ENCODE assay signal across 29 mouse cellular contexts in genomic region chr8:107251481-107252104, GRCm38 (mm10). TPM values are rescaled to one million over a fixed set of nuclear protein-coding genes. Genes with fewer than 3 reads are reported as not detected.
A peak's percentile ranks its signal among the peaks of the same experiment; 100 is the strongest.
DNase-seq lines count a peak whose midpoint lies in the region; ATAC-seq and TF ChIP-seq lines count a peak whose summit lies in the region.
"Had no signal": no experiment of that assay in that cellular context is flagged by ENCODE, and none has a peak within 500 bp of the region (broad histone marks: within the 10 kb centered on the region; RNA-seq: fewer than 3 reads in every experiment).

No protein-coding gene starts in this region.

- H3K9me3 ChIP-seq in heart, embryonic 15.5 days (replicated peaks), result no peaks in the 10 kb centered on the region
- no peaks in the 10 kb centered on the region for H3K9me3 ChIP-seq in kidney, embryonic 15.5 days (replicated peaks)
- no peaks in the 10 kb centered on the region for H3K9me3 ChIP-seq in midbrain, embryonic 11.5 days (ENCODE audit: control insufficient read depth, low read length)
- H3K9me3 ChIP-seq: embryonic facial prominence, embryonic 13.5 days; forebrain, embryonic 10.5 days; forebrain, embryonic 15.5 days; heart, embryonic 10.5 days; hindbrain, embryonic 12.5 days; megakaryocyte, embryonic 14.5 days; midbrain, embryonic 13.5 days; neural tube, embryonic 13.5 days had no signal

- peaks cover 20% of the 10 kb centered on the region for H3K4me1 ChIP-seq in heart, embryonic 15.5 days (replicated peaks)
- peaks cover 1% of the 10 kb centered on the region for H3K4me1 ChIP-seq in heart, adult 2 months (ENCODE audit: control insufficient read depth, insufficient read depth, low read length)
- peaks cover 32% of the 10 kb centered on the region for H3K4me1 ChIP-seq in kidney, embryonic 15.5 days
- no peaks in the 10 kb centered on the region for H3K4me1 ChIP-seq in midbrain, embryonic 11.5 days (ENCODE audit: control insufficient read depth, insufficient read depth, low read length)
- H3K4me1 ChIP-seq: forebrain, embryonic 10.5 days; hindbrain, embryonic 12.5 days; midbrain, embryonic 13.5 days; neural tube, embryonic 13.5 days had no signal

- no peak for DNase-seq in heart, adult 2 months
- no peak for DNase-seq in kidney, adult 8-10 months
- DNase-seq in kidney, postnatal 4 days, result peak; percentile 29 to 47
- no peak for DNase-seq in kidney, postnatal 25 days
- DNase-seq in NIH3T3 (ENCODE audit: low read depth), result peak; percentile 50
- no peak for DNase-seq in midbrain, embryonic 11.5 days (ENCODE audit: low spot score, missing footprints)
- DNase-seq: adrenal gland, adult 2 months; adrenal gland, postnatal 36 days; cerebellum, adult 18-20 months; cerebellum, postnatal 10 days; gastrocnemius, adult 2 months; gastrocnemius, postnatal 36 days; liver; lung, embryonic 14.5 days; thymus, postnatal 4 days had no signal

- no peak overlapping the region for H3K27ac ChIP-seq in heart, embryonic 15.5 days
- no peak overlapping the region for H3K27ac ChIP-seq in heart, adult 2 months
- H3K27ac ChIP-seq in kidney, embryonic 15.5 days, result peak overlapping the region; percentile 48
- H3K27ac ChIP-seq in midbrain, embryonic 11.5 days (ENCODE audit: low read depth, low read length), result no peak overlapping the region
- H3K27ac ChIP-seq: embryonic facial prominence, embryonic 13.5 days; forebrain, embryonic 10.5 days; forebrain, embryonic 15.5 days; gastrocnemius, adult 2 months; heart, embryonic 10.5 days; hindbrain, embryonic 12.5 days; hindbrain, postnatal 0 days; liver, embryonic 14.5 days; midbrain, embryonic 13.5 days; neural tube, embryonic 13.5 days had no signal

- no peak for TF ChIP-seq POLR2A in heart, adult 2 months (IDR thresholded peaks at IDR 0.05; ENCODE audit: insufficient read depth, low read depth, low read length)

- no peaks in the 10 kb centered on the region for H3K36me3 ChIP-seq in heart, embryonic 15.5 days
- H3K36me3 ChIP-seq in heart, adult 2 months (ENCODE audit: control insufficient read depth, insufficient read depth, low read length), result no peaks in the 10 kb centered on the region
- H3K36me3 ChIP-seq in kidney, embryonic 15.5 days, result no peaks in the 10 kb centered on the region
- no peaks in the 10 kb centered on the region for H3K36me3 ChIP-seq in midbrain, embryonic 11.5 days (ENCODE audit: control insufficient read depth, insufficient read depth, low read length)
- H3K36me3 ChIP-seq: embryonic facial prominence, embryonic 13.5 days; forebrain, embryonic 10.5 days; forebrain, embryonic 15.5 days; heart, embryonic 10.5 days; hindbrain, embryonic 12.5 days; midbrain, embryonic 13.5 days; neural tube, embryonic 13.5 days had no signal

- peak; percentile 40; the same call in 1 of the 2 replicates for ATAC-seq in heart, embryonic 15.5 days (replicated peaks; ENCODE audit: insufficient number of reproducible peaks, insufficient read depth, low FRiP score, low read depth)
- peak; percentile 36; the same call in 1 of the 2 replicates for ATAC-seq in kidney, embryonic 15.5 days (replicated peaks; ENCODE audit: low FRiP score)
- ATAC-seq in midbrain, embryonic 11.5 days (ENCODE audit: low FRiP score), result no peak
- ATAC-seq: CD4-positive, CD25-positive, alpha-beta regulatory T cell, adult 4 months; forebrain, embryonic 15.5 days; hindbrain, postnatal 0 days; intestine, postnatal 0 days; midbrain, embryonic 13.5 days had no signal

- intact Hi-C loops in heart, adult 2 months (cut with DNase I), result loop anchor here (5.0 kb wide), 1 partner anchor 41 kb away; the partner anchor contains the start of gene Nfat5

- no peak for TF ChIP-seq CTCF in heart, adult 2 months (IDR thresholded peaks at IDR 0.05)

- no peak overlapping the region for H3K9ac ChIP-seq in heart, embryonic 15.5 days
- H3K9ac ChIP-seq in heart, adult 2 months (ENCODE audit: low read depth, low read length), result no peak overlapping the region
- no peak overlapping the region for H3K9ac ChIP-seq in kidney, embryonic 15.5 days
- no peak overlapping the region for H3K9ac ChIP-seq in midbrain, embryonic 11.5 days (ENCODE audit: low read length)
- H3K9ac ChIP-seq: embryonic facial prominence, embryonic 13.5 days; forebrain, embryonic 15.5 days; hindbrain, embryonic 12.5 days; liver, embryonic 14.5 days; lung, embryonic 14.5 days; midbrain, embryonic 13.5 days; neural tube, embryonic 13.5 days had no signal

- TF ChIP-seq EP300 in heart, adult 2 months (IDR thresholded peaks at IDR 0.05; ENCODE audit: insufficient read depth, low read depth, low read length), result no peak

- no peak overlapping the region for H3K4me3 ChIP-seq in heart, embryonic 15.5 days
- no peak overlapping the region for H3K4me3 ChIP-seq in heart, adult 2 months
- no peak overlapping the region for H3K4me3 ChIP-seq in kidney, embryonic 15.5 days (replicated peaks)
- no peak overlapping the region for H3K4me3 ChIP-seq in midbrain, embryonic 11.5 days (ENCODE audit: low read depth, low read length)
- H3K4me3 ChIP-seq: embryonic facial prominence, embryonic 13.5 days; forebrain, embryonic 10.5 days; forebrain, embryonic 15.5 days; gastrocnemius, adult 2 months; heart, embryonic 10.5 days; hindbrain, embryonic 12.5 days; megakaryocyte, embryonic 14.5 days; midbrain, embryonic 13.5 days; neural tube, embryonic 13.5 days had no signal

- no peaks in the 10 kb centered on the region for H3K79me2 ChIP-seq in heart, adult 2 months (replicated peaks; ENCODE audit: control insufficient read depth, insufficient read depth, low read length)

- 60% methylated on average over 5 of the region's 5 CpGs for whole genome bisulfite sequencing in heart, embryonic 15.5 days
- 69% methylated on average over 5 of the region's 5 CpGs for WGBS in heart, adult 2 months
- WGBS in kidney, embryonic 15.5 days, result 40% methylated on average over 5 of the region's 5 CpGs
- 87% methylated on average over 5 of the region's 5 CpGs for WGBS in midbrain, embryonic 11.5 days

- no peaks in the 10 kb centered on the region for H3K27me3 ChIP-seq in heart, embryonic 15.5 days
- H3K27me3 ChIP-seq in heart, adult 2 months (ENCODE audit: control insufficient read depth, insufficient read depth, low read length), result no peaks in the 10 kb centered on the region
- H3K27me3 ChIP-seq in kidney, embryonic 15.5 days, result no peaks in the 10 kb centered on the region
- no peaks in the 10 kb centered on the region for H3K27me3 ChIP-seq in midbrain, embryonic 11.5 days (ENCODE audit: control insufficient read depth, insufficient read depth, low read length)
- H3K27me3 ChIP-seq: embryonic facial prominence, embryonic 13.5 days; forebrain, embryonic 15.5 days; hindbrain, embryonic 12.5 days; midbrain, embryonic 13.5 days; neural tube, embryonic 13.5 days had no signal

- H3K4me2 ChIP-seq in heart, embryonic 15.5 days, result no peak overlapping the region
- H3K4me2 ChIP-seq in kidney, embryonic 15.5 days, result no peak overlapping the region
- no peak overlapping the region for H3K4me2 ChIP-seq in midbrain, embryonic 11.5 days
- H3K4me2 ChIP-seq: embryonic facial prominence, embryonic 13.5 days; forebrain, embryonic 15.5 days; hindbrain, embryonic 12.5 days; lung, embryonic 14.5 days; midbrain, embryonic 13.5 days; neural tube, embryonic 13.5 days had no signal

RNA-seq across cellular contexts. Expression of gene Nfat5, which starts 41.7 kb away (rescaled TPM):
- 10.4 and 11.4 TPM in 2 replicates for polyA plus RNA-seq in heart, embryonic 15.5 days (2015; fragmentation: Nextera tagmentation; extraction: Ambion mirVana)
- total RNA-seq in heart, adult 2 months (2021), result 10 to 100 TPM; 22.5 to 25.0 TPM
- polyA plus RNA-seq in heart, adult 2 months (2012; rRNA removed), result 12.5 and 25.4 TPM in 2 replicates
- 27.2 and 29.3 TPM in 2 replicates for polyA plus RNA-seq in kidney, embryonic 15.5 days (2015; fragmentation: Nextera tagmentation; extraction: Ambion mirVana)
- 6.5 and 7.6 TPM in 2 replicates for polyA plus RNA-seq in midbrain, embryonic 11.5 days (2014; fragmentation: Nextera tagmentation; extraction: Ambion mirVana)

Comparison
In these comparisons a context has a peak if more than half of its experiments do, and no peak if none do; other contexts are left out.
1. DNase-seq: peak in kidney, postnatal 4 days (2 of 2) and NIH3T3 (single experiment); none in heart, adult 2 months (0 of 2), kidney, adult 8-10 months (0 of 2), kidney, postnatal 25 days (0 of 2) and midbrain, embryonic 11.5 days (single experiment).